Mouse (Mus musculus): ENCODE measurements around the gene Tenm4.

The Tenm4 gene

GRCm38 (mm10) chr7:96420045-96420444, 249.0 kb downstream of the Tenm4 start:
- in situ Hi-C loops (cut with MboI; ENCODE audit: low pct_unique_long_range_greater_than_20kb in 1 of 2, low sequenced_read_pairs in 2 of 2, unreplicated experiment in 1 of 2), result no loop called here

- in situ Hi-C loops (cut with MboI; ENCODE audit: low pct_unique_long_range_greater_than_20kb in 1 of 2, low sequenced_read_pairs in 2 of 2, unreplicated experiment in 1 of 2), result no loop called here
These were observed 250.0 kb downstream of the Tenm4 start for GRCm38 (mm10) chr7:96420926-96421605.

DNA sequence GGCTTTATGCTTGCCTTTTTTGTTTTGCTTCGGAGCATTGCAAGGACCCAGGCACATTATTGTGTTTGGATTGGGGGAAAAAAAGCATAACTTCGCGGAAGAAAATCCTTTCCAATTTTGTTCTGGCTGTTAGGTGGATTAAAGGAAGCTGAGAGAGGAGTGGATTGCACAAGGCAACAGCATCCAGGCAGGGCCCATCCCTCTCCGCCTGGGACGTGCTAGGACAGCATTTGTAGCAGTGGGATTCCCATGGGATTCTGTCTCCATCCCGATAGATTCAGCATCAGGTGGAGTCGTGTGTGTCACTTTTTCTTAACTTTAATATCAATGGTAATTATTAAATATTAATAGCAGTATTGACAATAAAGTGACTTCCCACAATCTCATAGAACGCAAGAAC, 255.9 kb downstream of the Tenm4 start:
- in situ Hi-C loops (cut with MboI; ENCODE audit: low pct_unique_long_range_greater_than_20kb in 1 of 2, low sequenced_read_pairs in 2 of 2, unreplicated experiment in 1 of 2), result no loop called here

GRCm38 (mm10) chr7:96433307-96433706, 262.3 kb downstream of the Tenm4 start:
- in situ Hi-C loops (cut with MboI; ENCODE audit: low pct_unique_long_range_greater_than_20kb in 1 of 2, low sequenced_read_pairs in 2 of 2, unreplicated experiment in 1 of 2), result no loop called here

DNA sequence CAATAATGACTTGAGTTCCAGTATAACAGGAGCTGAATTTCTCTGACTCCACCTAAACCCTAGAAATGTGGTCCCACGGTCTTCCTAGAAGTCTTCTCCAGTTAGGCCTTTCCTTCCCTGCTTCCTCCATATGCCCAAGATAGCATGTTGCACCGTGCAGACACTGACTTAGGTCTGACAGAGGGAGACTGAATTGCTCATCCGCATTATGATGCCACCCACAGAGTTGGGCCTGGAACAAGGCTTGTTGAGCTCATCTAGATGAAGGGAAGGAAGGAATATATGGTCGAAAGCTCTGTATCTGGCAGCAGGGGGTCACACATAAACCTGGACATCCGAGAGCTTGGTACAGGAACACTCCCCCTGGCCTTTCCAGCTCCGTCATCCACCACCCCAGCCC, 267.3 kb downstream of the Tenm4 start:
- in situ Hi-C loops (cut with MboI; ENCODE audit: low pct_unique_long_range_greater_than_20kb in 1 of 2, low sequenced_read_pairs in 2 of 2, unreplicated experiment in 1 of 2), result no loop called here

DNA sequence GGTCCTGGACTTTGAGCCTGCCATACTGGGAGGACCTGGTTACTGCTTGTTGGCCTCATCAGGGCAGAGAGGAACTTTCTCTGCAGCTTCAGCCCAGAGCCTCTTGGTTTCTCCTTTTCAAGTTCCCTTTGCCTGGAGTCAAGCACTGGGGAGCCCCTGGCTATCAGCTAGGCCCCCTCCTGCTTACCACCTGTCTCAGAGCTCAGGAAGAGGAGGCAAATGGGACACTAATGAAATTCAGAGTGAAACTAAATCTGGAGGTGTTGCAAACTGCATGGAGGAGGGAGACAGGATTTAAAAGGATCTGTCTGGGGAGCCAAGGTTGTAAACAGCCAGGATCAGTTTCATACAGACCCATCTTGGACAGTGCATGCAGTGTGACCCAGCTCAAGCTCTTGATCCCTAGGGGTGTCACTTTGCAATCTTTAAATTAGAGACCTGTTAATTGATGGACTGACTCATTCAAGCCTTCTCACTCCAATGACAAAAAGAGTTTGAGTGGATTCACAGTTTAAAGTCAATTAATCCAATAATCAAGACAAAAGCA, 269.2 kb downstream of the Tenm4 start:
- in situ Hi-C loops (cut with MboI; ENCODE audit: low pct_unique_long_range_greater_than_20kb in 1 of 2, low sequenced_read_pairs in 2 of 2, unreplicated experiment in 1 of 2), result no loop called here

DNA sequence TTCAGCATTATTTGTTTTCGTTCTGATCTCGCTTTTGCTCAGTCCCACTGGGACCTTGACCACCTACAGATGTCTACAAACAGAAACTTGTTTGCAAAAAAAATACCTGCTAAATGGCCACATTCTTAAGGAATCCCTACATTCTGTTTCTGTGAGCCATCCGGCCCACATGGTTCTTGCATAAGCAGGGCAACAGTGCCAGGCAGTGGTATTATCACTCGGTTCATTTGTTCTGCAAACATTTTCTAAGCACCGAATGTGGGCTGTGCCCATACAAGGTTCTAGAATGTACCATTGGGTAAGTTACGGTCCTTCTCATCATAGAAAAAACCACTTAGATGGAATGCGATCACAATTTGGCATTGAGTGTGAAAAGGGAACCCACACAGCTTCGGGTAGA, 274.7 kb downstream of the Tenm4 start:
- in situ Hi-C loops (cut with MboI; ENCODE audit: low pct_unique_long_range_greater_than_20kb in 1 of 2, low sequenced_read_pairs in 2 of 2, unreplicated experiment in 1 of 2), result no loop called here

DNA sequence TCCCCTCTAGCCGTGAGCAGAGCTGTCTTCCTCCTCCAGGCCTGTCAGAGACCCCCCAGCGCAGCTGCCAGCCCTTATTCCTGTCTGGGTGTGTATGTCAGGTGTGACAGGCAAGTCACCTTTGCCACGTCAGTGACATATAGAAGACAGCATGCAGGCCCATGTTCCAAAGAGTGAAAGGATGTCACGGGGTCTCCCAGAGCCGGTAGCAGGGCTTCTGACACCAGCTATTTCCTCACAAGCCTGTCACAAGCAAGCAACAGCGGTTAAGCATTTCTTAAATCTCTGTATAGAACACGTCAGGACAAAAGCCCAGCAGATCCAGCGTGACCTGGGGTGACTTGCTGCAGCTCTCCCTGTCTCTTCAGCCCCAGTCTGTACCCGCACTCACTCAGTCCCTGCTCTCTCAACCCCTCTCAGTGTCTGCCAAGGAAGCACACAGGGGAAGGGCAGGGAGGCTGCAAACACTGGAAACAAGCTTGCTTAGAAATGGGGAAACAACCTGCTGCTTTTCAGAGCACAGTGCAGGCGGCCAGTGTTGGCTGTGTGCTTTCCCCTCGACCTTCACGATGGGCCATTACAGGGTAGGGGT, 276.9 kb downstream of the Tenm4 start:
- in situ Hi-C loops (cut with MboI; ENCODE audit: low pct_unique_long_range_greater_than_20kb in 1 of 2, low sequenced_read_pairs in 2 of 2, unreplicated experiment in 1 of 2), result no loop called here

DNA sequence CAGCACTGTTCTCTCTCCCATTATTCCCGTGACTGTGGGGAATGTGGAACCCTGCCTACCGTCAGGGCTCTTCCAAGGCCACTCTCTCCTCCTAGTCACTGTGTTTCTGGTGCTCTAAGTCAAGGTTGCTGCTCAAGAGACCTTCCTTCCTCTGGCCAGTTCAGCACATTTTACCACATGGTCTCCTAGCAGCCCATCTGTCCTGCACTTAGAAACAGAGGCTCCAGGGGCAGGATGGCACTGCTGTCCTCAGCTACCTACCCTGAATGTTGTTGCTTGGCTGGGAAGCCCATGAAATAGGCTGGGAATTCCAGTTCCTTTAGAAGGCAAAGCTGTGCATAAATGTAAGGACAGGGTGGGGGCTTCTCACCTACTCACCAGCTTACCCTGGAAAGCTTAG, 284.9 kb downstream of the Tenm4 start:
- in situ Hi-C loops (cut with MboI; ENCODE audit: low pct_unique_long_range_greater_than_20kb in 1 of 2, low sequenced_read_pairs in 2 of 2, unreplicated experiment in 1 of 2), result no loop called here

DNA sequence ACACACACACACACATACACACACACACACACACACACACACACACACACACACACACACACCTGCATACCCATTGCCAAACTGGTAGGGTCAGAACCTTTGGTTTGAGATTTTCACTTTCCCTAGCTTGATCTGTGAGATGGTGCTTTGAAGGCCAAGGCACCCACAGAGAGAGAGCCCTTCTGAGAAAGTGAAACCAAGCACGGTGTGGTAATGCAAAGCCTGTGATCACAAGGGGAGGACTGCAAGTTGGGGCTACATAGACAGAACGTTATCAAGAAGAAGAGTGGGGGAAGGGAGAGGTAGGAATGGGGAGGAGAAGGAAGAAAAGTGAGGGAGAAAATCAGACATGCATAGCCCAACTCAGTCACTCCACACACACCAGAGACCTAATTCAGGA, 285.6 kb downstream of the Tenm4 start:
- in situ Hi-C loops (cut with MboI; ENCODE audit: low pct_unique_long_range_greater_than_20kb in 1 of 2, low sequenced_read_pairs in 2 of 2, unreplicated experiment in 1 of 2), result no loop called here

GRCm38 (mm10) chr7:96457891-96458290, 286.8 kb downstream of the Tenm4 start:
- in situ Hi-C loops (cut with MboI; ENCODE audit: low pct_unique_long_range_greater_than_20kb in 1 of 2, low sequenced_read_pairs in 2 of 2, unreplicated experiment in 1 of 2), result no loop called here

DNA sequence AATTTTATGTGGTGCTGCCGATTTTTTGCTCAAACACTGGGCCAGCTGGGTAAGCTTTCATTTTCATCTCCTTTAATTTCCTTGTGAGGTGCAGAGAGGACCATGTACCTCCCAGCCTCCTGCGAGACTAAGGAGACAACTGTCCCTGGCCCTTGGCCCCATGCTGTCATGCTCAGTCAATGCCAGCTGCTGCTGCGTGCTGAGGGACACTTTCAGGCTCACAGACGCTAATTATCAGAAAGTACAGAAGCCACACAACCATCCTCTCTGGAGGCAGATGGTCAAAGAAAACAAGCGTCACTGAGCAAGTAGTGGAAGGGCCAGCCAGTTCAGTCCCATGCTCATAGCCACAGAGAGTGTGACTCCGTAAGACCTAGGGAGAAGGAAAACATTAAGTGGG, 287.9 kb downstream of the Tenm4 start:
- in situ Hi-C loops (cut with MboI; ENCODE audit: low pct_unique_long_range_greater_than_20kb in 1 of 2, low sequenced_read_pairs in 2 of 2, unreplicated experiment in 1 of 2), result no loop called here

DNA sequence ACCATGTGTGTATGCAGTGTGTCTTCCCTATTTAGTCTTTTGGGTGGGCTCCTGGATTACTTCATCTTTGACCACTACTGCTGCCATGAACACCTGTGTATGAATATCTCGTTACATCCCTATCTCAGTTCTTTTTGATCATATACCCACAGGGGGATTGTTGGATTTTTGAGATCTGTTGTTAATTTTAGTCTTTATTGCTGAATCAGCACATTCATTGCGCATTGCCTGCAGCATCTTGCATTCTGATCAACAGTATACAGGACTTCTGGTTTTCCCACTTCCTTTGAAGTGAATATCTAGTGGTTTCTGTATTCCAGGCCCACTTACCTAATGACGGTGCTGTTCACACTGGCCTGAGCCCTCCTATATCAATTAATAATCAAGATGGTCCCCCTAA, 295.7 kb downstream of the Tenm4 start:
- in situ Hi-C loops (cut with MboI; ENCODE audit: low pct_unique_long_range_greater_than_20kb in 1 of 2, low sequenced_read_pairs in 2 of 2, unreplicated experiment in 1 of 2), result no loop called here

GRCm38 (mm10) chr7:96470821-96471220, 299.8 kb downstream of the Tenm4 start:
- in situ Hi-C loops (cut with MboI; ENCODE audit: low pct_unique_long_range_greater_than_20kb in 1 of 2, low sequenced_read_pairs in 2 of 2, unreplicated experiment in 1 of 2), result no loop called here

GRCm38 (mm10) chr7:96474560-96475089, 303.6 kb downstream of the Tenm4 start:
- in situ Hi-C loops (cut with MboI; ENCODE audit: low pct_unique_long_range_greater_than_20kb in 1 of 2, low sequenced_read_pairs in 2 of 2, unreplicated experiment in 1 of 2), result no loop called here

DNA sequence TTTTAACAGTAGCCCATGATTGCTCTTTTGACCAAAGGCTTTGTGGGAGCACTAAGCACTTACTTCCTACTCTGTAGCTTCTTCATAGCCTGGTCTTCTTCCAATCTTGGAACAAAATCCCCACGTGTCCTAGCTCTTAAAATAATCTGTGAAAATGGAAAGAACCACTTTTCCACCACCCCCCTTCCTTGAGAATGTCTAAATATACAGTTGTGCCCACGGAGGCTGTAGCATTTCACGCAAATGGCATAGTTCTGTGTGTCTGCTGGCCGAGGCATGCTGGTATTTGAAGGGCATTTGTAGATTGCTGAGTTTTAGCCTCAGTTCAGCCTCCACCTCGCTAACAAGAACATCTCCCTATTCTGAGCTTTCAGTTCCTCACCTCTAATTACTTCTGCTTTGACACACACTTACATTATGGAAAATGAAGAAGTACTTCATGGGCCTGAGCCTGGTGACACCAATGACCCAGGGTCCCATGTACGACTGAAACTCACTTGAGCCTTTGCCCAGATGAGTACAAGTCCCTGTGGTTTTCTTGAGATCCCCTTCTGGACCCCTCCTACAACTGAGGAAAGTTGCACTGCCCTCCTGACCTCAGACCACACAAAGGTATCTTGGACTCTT, 306.1 kb downstream of the Tenm4 start:
- in situ Hi-C loops (cut with MboI; ENCODE audit: low pct_unique_long_range_greater_than_20kb in 1 of 2, low sequenced_read_pairs in 2 of 2, unreplicated experiment in 1 of 2), result no loop called here

GRCm38 (mm10) chr7:96479139-96479538, 308.1 kb downstream of the Tenm4 start:
- in situ Hi-C loops (cut with MboI; ENCODE audit: low pct_unique_long_range_greater_than_20kb in 1 of 2, low sequenced_read_pairs in 2 of 2, unreplicated experiment in 1 of 2), result no loop called here

DNA sequence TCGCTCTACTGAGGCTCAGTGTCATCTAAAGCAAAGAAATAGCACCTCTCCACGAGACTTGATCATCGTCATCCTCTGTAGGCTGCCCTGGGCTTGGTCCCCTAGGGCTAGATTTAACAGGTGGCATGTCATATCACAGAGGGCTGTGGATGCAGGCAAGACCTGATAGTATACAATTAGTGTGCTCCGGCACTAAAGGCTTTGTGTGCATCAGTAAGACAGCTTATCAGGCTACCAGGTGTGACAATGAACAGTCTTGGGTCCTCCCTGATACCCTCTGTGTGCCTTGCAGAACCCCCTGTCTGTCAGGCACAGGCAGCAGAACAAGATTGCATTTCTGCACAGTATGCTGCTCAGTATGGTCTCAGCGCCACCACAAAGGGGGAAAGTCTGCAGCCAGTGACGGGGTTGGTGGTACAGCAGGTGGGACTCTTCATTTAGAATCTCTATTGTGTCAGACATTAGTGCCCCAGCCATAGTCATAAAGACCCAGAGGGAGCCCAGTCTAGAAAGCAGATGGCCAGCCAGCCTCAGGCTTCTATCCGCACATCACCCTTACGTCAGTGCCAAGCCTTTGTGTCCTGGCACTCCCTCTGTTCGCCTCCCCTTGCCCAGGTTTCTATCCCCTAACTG, 309.4 kb downstream of the Tenm4 start:
- in situ Hi-C loops (cut with MboI; ENCODE audit: low pct_unique_long_range_greater_than_20kb in 1 of 2, low sequenced_read_pairs in 2 of 2, unreplicated experiment in 1 of 2), result no loop called here

- in situ Hi-C loops (cut with MboI; ENCODE audit: low pct_unique_long_range_greater_than_20kb in 1 of 2, low sequenced_read_pairs in 2 of 2, unreplicated experiment in 1 of 2), result no loop called here
These were observed 311.9 kb downstream of the Tenm4 start for GRCm38 (mm10) chr7:96482953-96483352.

All from mouse embryonic stem cell (cell line).